Mouse (Mus musculus): ENCODE data around the gene Apol7e.

DNA sequence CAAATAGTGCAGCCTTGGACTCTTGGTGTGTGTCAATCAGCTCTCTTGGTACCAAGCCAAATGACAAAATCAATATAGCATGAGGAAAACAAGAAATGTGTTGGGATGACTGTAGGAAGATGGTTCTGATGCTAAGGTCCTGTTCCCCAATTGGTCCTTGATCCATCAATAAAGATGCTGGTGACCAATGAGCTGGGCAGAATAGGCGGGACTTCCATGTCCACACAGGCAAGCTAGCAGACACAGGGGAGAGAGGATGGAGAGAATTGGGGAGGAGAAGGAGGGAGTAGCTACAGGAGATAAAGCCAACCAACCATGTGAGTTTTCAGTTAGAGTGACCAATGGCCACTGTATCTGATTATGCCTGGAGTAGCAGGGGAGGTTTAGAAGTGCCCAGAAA lies 47.7 kb downstream of the Apol7e start:
- TF ChIP-seq GATA1 (IDR thresholded peaks at IDR 0.05; ENCODE audit: borderline replicate concordance, low read length) (no peak), FLI1 (IDR thresholded peaks at IDR 0.05; ENCODE audit: low read length) (no peak)
